Mouse (Mus musculus) brain, embryonic 14.5 days (tissue): Measurements from ENCODE around the gene Mfn2.

Experiments used
- CTCF ChIP-seq: fragments of 200-500 bp; IDR thresholded peaks from 2 replicates; pipeline ENCODE4 v1.5.1; 2012; ENCODE audit warnings: inconsistent platforms, mild to moderate bottlenecking, moderate library complexity, borderline replicate concordance; ENCODE audit not compliant: insufficient read depth, insufficient read length; ENCODE audit errors: extremely low read depth
- POLR2A ChIP-seq: fragments of 200-500 bp; IDR thresholded peaks from 2 replicates; pipeline ENCODE4 v1.6.1; 2012; ENCODE audit warnings: mild to moderate bottlenecking, inconsistent platforms, borderline replicate concordance; ENCODE audit not compliant: poor library complexity, insufficient read depth, insufficient read length, severe bottlenecking; ENCODE audit errors: extremely low read depth

- TF ChIP-seq CTCF (no peak), POLR2A (no peak)
These were observed 33.9 kb upstream of the Mfn2 start for GRCm38 (mm10) chr4:147938148-147939096.
